Mouse (Mus musculus): ENCODE measurements around the gene Disp1. TPM values are rescaled to one million over a fixed set of nuclear protein-coding genes. Genes with fewer than 3 reads are reported as not detected.

The Disp1 gene
- polyA plus RNA-seq, 1 experiment from 2014 or later: 4.5 TPM

GRCm38 (mm10) chr1:183066981-183067380 lies 154.3 kb downstream of the Disp1 start:
- 56% methylated on average over 4 of the region's 4 CpGs for WGBS
- no peak overlapping the region for H3K9ac ChIP-seq (ENCODE audit: low read depth, low read length)
- H3K36me3 ChIP-seq (ENCODE audit: control insufficient read depth, insufficient read depth): no peaks in the 10 kb centered on the region

GRCm38 (mm10) chr1:183060611-183061010 lies 160.7 kb downstream of the Disp1 start:
- Histone ChIP-seq H3K9ac (ENCODE audit: low read depth, low read length) (no peak overlapping the region), H3K27me3 (replicated peaks; ENCODE audit: control insufficient read depth, insufficient read depth, low read length) (no peaks in the 10 kb centered on the region), H3K27ac (ENCODE audit: low read depth, low read length) (no peak overlapping the region), H3K9me3 (ENCODE audit: control insufficient read depth) (no peaks in the 10 kb centered on the region), H3K36me3 (ENCODE audit: control insufficient read depth, insufficient read depth) (no peaks in the 10 kb centered on the region), H3K4me1 (replicated peaks; ENCODE audit: control insufficient read depth, insufficient read depth, low read length) (no peaks in the 10 kb centered on the region), H3K4me2 (replicated peaks; ENCODE audit: low read depth) (no peak overlapping the region), H3K4me3 (ENCODE audit: low read depth, low read length) (no peak overlapping the region)
- ATAC-seq: no peak
- WGBS: 85% methylated on average over 2 of the region's 2 CpGs
- TF ChIP-seq CTCF (IDR thresholded peaks at IDR 0.05; ENCODE audit: low read depth): no peak

More at GRCm38 (mm10) chr1:183066981-183067380, 154.3 kb downstream of the Disp1 start:
- no peak for ATAC-seq
- Histone ChIP-seq H3K9me3 (ENCODE audit: control insufficient read depth) (no peaks in the 10 kb centered on the region), H3K4me1 (replicated peaks; ENCODE audit: control insufficient read depth, insufficient read depth, low read length) (no peaks in the 10 kb centered on the region; the same call in 1 of the 2 replicates), H3K4me2 (replicated peaks; ENCODE audit: low read depth) (no peak overlapping the region), H3K4me3 (ENCODE audit: low read depth, low read length) (no peak overlapping the region), H3K27me3 (replicated peaks; ENCODE audit: control insufficient read depth, insufficient read depth, low read length) (no peaks in the 10 kb centered on the region), H3K27ac (ENCODE audit: low read depth, low read length) (no peak overlapping the region)
- no peak for TF ChIP-seq CTCF (IDR thresholded peaks at IDR 0.05; ENCODE audit: low read depth)

GRCm38 (mm10) chr1:183056289-183056655 lies 165.1 kb downstream of the Disp1 start:
- Histone ChIP-seq H3K9ac (ENCODE audit: low read depth, low read length) (no peak overlapping the region), H3K4me1 (replicated peaks; ENCODE audit: control insufficient read depth, insufficient read depth, low read length) (no peaks in the 10 kb centered on the region), H3K27ac (ENCODE audit: low read depth, low read length) (no peak overlapping the region), H3K4me2 (replicated peaks; ENCODE audit: low read depth) (no peak overlapping the region), H3K4me3 (ENCODE audit: low read depth, low read length) (no peak overlapping the region), H3K27me3 (replicated peaks; ENCODE audit: control insufficient read depth, insufficient read depth, low read length) (no peaks in the 10 kb centered on the region), H3K9me3 (ENCODE audit: control insufficient read depth) (no peaks in the 10 kb centered on the region), H3K36me3 (ENCODE audit: control insufficient read depth, insufficient read depth) (no peaks in the 10 kb centered on the region)
- TF ChIP-seq CTCF (IDR thresholded peaks at IDR 0.05; ENCODE audit: low read depth): no peak
- ATAC-seq: no peak; the same call in 1 of the 2 replicates
- WGBS: 25% methylated on average over 3 of the region's 3 CpGs

GRCm38 (mm10) chr1:183055608-183056288 lies 165.6 kb downstream of the Disp1 start:
- H3K4me3 ChIP-seq (ENCODE audit: low read depth, low read length): no peak overlapping the region
- H3K36me3 ChIP-seq (ENCODE audit: control insufficient read depth, insufficient read depth): no peaks in the 10 kb centered on the region
- H3K9me3 ChIP-seq (ENCODE audit: control insufficient read depth): no peaks in the 10 kb centered on the region
- TF ChIP-seq CTCF (IDR thresholded peaks at IDR 0.05; ENCODE audit: low read depth): no peak
- WGBS: 51% methylated on average over 2 of the region's 2 CpGs
- no peaks in the 10 kb centered on the region for H3K4me1 ChIP-seq (replicated peaks; ENCODE audit: control insufficient read depth, insufficient read depth, low read length)
- no peak overlapping the region for H3K9ac ChIP-seq (ENCODE audit: low read depth, low read length)
- peak; percentile 42; the same call in 1 of the 2 replicates for ATAC-seq
- no peak overlapping the region for H3K27ac ChIP-seq (ENCODE audit: low read depth, low read length)
- H3K27me3 ChIP-seq (replicated peaks; ENCODE audit: control insufficient read depth, insufficient read depth, low read length): no peaks in the 10 kb centered on the region
- H3K4me2 ChIP-seq (replicated peaks; ENCODE audit: low read depth): no peak overlapping the region

- H3K4me1 ChIP-seq (replicated peaks; ENCODE audit: control insufficient read depth, insufficient read depth, low read length): 0 out of 2 replicates have a peak, but pooled peaks cover 5% of the 10 kb centered on the region
- no peaks in the 10 kb centered on the region for H3K27me3 ChIP-seq (replicated peaks; ENCODE audit: control insufficient read depth, insufficient read depth, low read length)
- H3K4me3 ChIP-seq (ENCODE audit: low read depth, low read length): no peak overlapping the region
- WGBS: 54% methylated on average over 7 of the region's 7 CpGs
- H3K9me3 ChIP-seq (ENCODE audit: control insufficient read depth): no peaks in the 10 kb centered on the region
- no peaks in the 10 kb centered on the region for H3K36me3 ChIP-seq (ENCODE audit: control insufficient read depth, insufficient read depth)
- no peak for TF ChIP-seq CTCF (IDR thresholded peaks at IDR 0.05; ENCODE audit: low read depth)
- H3K4me2 ChIP-seq (replicated peaks; ENCODE audit: low read depth): no peak overlapping the region
- no peak for ATAC-seq
- no peak overlapping the region for H3K9ac ChIP-seq (ENCODE audit: low read depth, low read length)
- no peak overlapping the region for H3K27ac ChIP-seq (ENCODE audit: low read depth, low read length)
Observed at GRCm38 (mm10) chr1:183052663-183053062, 168.7 kb downstream of the Disp1 start.

- WGBS: 65% methylated on average over 6 of the region's 6 CpGs
- Histone ChIP-seq H3K4me1 (replicated peaks; ENCODE audit: control insufficient read depth, insufficient read depth, low read length) (0 out of 2 replicates have a peak, but pooled peaks cover 9% of the 10 kb centered on the region), H3K9ac (ENCODE audit: low read depth, low read length) (no peak overlapping the region), H3K9me3 (ENCODE audit: control insufficient read depth) (no peaks in the 10 kb centered on the region), H3K36me3 (ENCODE audit: control insufficient read depth, insufficient read depth) (no peaks in the 10 kb centered on the region), H3K27ac (ENCODE audit: low read depth, low read length) (no peak overlapping the region), H3K4me3 (ENCODE audit: low read depth, low read length) (no peak overlapping the region), H3K4me2 (replicated peaks; ENCODE audit: low read depth) (no peak overlapping the region), H3K27me3 (replicated peaks; ENCODE audit: control insufficient read depth, insufficient read depth, low read length) (no peaks in the 10 kb centered on the region)
- ATAC-seq: no peak
- no peak for TF ChIP-seq CTCF (IDR thresholded peaks at IDR 0.05; ENCODE audit: low read depth)
Observed at GRCm38 (mm10) chr1:183049295-183049694, 172.0 kb downstream of the Disp1 start.
